Mouse (Mus musculus) ovary, postnatal 10 days (tissue): Measurements from ENCODE around the gene Atp6v0a4.
A peak's percentile ranks its signal among the peaks of the same experiment; 100 is the strongest.

Source experiments
- DNase-seq: peaks from one replicate; pipeline ENCODE4 v3.0.0; 2022; ENCODE audit warnings: low spot score

The Atp6v0a4 gene

GRCm38 (mm10) chr6:38124207-38124835, at the start of gene Atp6v0a4:
Atp6v0a4 (minus strand) TSS chr6:38124586.
- no peak for DNase-seq

GRCm38 (mm10) chr6:38165385-38165784, 41.0 kb upstream of the Atp6v0a4 start:
- DNase-seq: no peak

- DNase-seq: no peak
These were observed 40.3 kb upstream of the Atp6v0a4 start for GRCm38 (mm10) chr6:38164705-38165104.

GRCm38 (mm10) chr6:38162825-38163504, 38.6 kb upstream of the Atp6v0a4 start:
- no peak for DNase-seq

GRCm38 (mm10) chr6:38160556-38160955, 36.2 kb upstream of the Atp6v0a4 start:
- no peak for DNase-seq

GRCm38 (mm10) chr6:38160102-38160501, 35.7 kb upstream of the Atp6v0a4 start:
- peak; percentile 80 for DNase-seq

GRCm38 (mm10) chr6:38159576-38159975, 35.2 kb upstream of the Atp6v0a4 start:
- no peak for DNase-seq

GRCm38 (mm10) chr6:38157925-38158324, 33.5 kb upstream of the Atp6v0a4 start:
- DNase-seq: no peak

GRCm38 (mm10) chr6:38156204-38156603, 31.8 kb upstream of the Atp6v0a4 start:
- DNase-seq: no peak

GRCm38 (mm10) chr6:38152305-38152704, 27.9 kb upstream of the Atp6v0a4 start:
- DNase-seq: no peak

- DNase-seq: no peak
These were observed 25.1 kb upstream of the Atp6v0a4 start for GRCm38 (mm10) chr6:38149483-38149882.

- DNase-seq: no peak
These were observed 24.2 kb upstream of the Atp6v0a4 start for GRCm38 (mm10) chr6:38148626-38149025.

GRCm38 (mm10) chr6:38147301-38147700, 22.9 kb upstream of the Atp6v0a4 start:
- DNase-seq: no peak

- no peak for DNase-seq
These were observed 21.2 kb upstream of the Atp6v0a4 start for GRCm38 (mm10) chr6:38145463-38146065.

- no peak for DNase-seq
These were observed 20.0 kb upstream of the Atp6v0a4 start for GRCm38 (mm10) chr6:38144161-38144998.

GRCm38 (mm10) chr6:38140402-38140801, 16.0 kb upstream of the Atp6v0a4 start:
- no peak for DNase-seq

GRCm38 (mm10) chr6:38139086-38139485, 14.7 kb upstream of the Atp6v0a4 start:
- DNase-seq: no peak

- DNase-seq: no peak
These were observed 10.6 kb upstream of the Atp6v0a4 start for GRCm38 (mm10) chr6:38134806-38135559.

GRCm38 (mm10) chr6:38131801-38132231, 7.4 kb upstream of the Atp6v0a4 start:
- DNase-seq: peak; percentile 49

GRCm38 (mm10) chr6:38129883-38130282, 5.5 kb upstream of the Atp6v0a4 start:
- DNase-seq: no peak

- no peak for DNase-seq
These were observed 3.7 kb upstream of the Atp6v0a4 start for GRCm38 (mm10) chr6:38128115-38128514.

- DNase-seq: no peak
These were observed 1.1 kb upstream of the Atp6v0a4 start for GRCm38 (mm10) chr6:38125462-38125861.
